Mouse (Mus musculus) kidney, postnatal 0 days (tissue): Measurements from ENCODE around the gene Hhat. TPM values are rescaled to one million over a fixed set of nuclear protein-coding genes. Genes with fewer than 3 reads are reported as not detected.

Experiments
- ATAC-seq: fragments of 200-750 bp; cut with Nextera tagmentation; replicated peaks from 2 replicates; pipeline ENCODE4 v1.8.0; 2017; ENCODE audit warnings: low read depth, moderate number of reproducible peaks, moderate TSS enrichment, moderate library complexity; ENCODE audit not compliant: low FRiP score
- DNase-seq: peaks from one replicate; pipeline ENCODE4 v3.0.0-alpha.2; 2016; ENCODE audit warnings: low spot score
- H3K27ac ChIP-seq: fragments of 300-500 bp; sonication (generic); 2 replicates; pipeline ENCODE4 v1.5.1; 2014; ENCODE audit warnings: mild to moderate bottlenecking
- H3K27me3 ChIP-seq: fragments of 300-500 bp; sonication (generic); 2 replicates; pipeline ENCODE4 v1.6.1; 2014; ENCODE audit warnings: low read length, mixed read lengths; ENCODE audit not compliant: insufficient read depth
- H3K36me3 ChIP-seq: fragments of 300-500 bp; sonication (generic); 2 replicates; pipeline ENCODE4 v1.6.1; 2014; ENCODE audit warnings: low read length, mixed read lengths; ENCODE audit not compliant: insufficient read depth
- H3K4me1 ChIP-seq: fragments of 300-500 bp; sonication (generic); replicated peaks from 2 replicates; pipeline ENCODE4 v1.6.1; 2014; ENCODE audit warnings: antibody characterized with exemption, low read length, mixed read lengths; ENCODE audit not compliant: insufficient read depth
- H3K4me2 ChIP-seq: fragments of 300-500 bp; sonication (generic); 2 replicates; pipeline ENCODE4 v1.6.1; 2014; ENCODE audit warnings: mild to moderate bottlenecking, low read length, moderate library complexity, mixed read lengths
- H3K4me3 ChIP-seq: fragments of 300-500 bp; sonication (generic); replicated peaks from 2 replicates; pipeline ENCODE4 v1.5.1; 2014; ENCODE audit warnings: low read depth, low read length
- H3K9ac ChIP-seq: fragments of 300-500 bp; sonication (generic); 2 replicates; pipeline ENCODE4 v1.6.1; 2014; ENCODE audit warnings: low read depth, low read length
- H3K9me3 ChIP-seq: fragments of 300-500 bp; sonication (generic); replicated peaks from 2 replicates; pipeline ENCODE4 v1.6.1; 2016; ENCODE audit warnings: low read length, inconsistent platforms, mixed read lengths
- CTCF ChIP-seq: IDR thresholded peaks from 2 replicates; pipeline ENCODE4 v1.5.1; 2016; ENCODE audit warnings: antibody characterized with exemption, low read depth, mild to moderate bottlenecking, moderate library complexity
- WGBS: fragments of 180-500 bp; shearing (Covaris S2); extraction: QIAGEN DNeasy Blood & Tissue Kit; methylation state at CpG from one replicate; pipeline ENCODE4 v1.1.7; 2014; 5-methylcytosine and 5-hydroxymethylcytosine counted together
- polyA plus RNA-seq: library from polyadenylated mRNA; unstranded; fragments of >200 nt; fragmentation: Nextera tagmentation; extraction: Ambion mirVana; gene quantifications from 2 replicates; pipeline ENCODE4 v1.2.1, GENCODE M21; 2015

Gene Hhat
- polyA plus RNA-seq, 1 experiment from 2014 or later: 13.5 TPM

GRCm38 (mm10) chr1:192502835-192503234 lies 268.2 kb downstream of the Hhat start:
- no peak for TF ChIP-seq CTCF
- no peaks in the 10 kb centered on the region for H3K9me3 ChIP-seq
- DNase-seq (no peak), ATAC-seq (no peak)
- no peak overlapping the region for H3K9ac ChIP-seq
- no peaks in the 10 kb centered on the region for H3K4me1 ChIP-seq
- no peaks in the 10 kb centered on the region for H3K27me3 ChIP-seq
- H3K4me2 ChIP-seq: no peak overlapping the region
- H3K4me3 ChIP-seq: no peak overlapping the region
- H3K36me3 ChIP-seq: 0 out of 2 replicates have a peak, but pooled peaks cover 2% of the 10 kb centered on the region
- no peak overlapping the region for H3K27ac ChIP-seq

DNA sequence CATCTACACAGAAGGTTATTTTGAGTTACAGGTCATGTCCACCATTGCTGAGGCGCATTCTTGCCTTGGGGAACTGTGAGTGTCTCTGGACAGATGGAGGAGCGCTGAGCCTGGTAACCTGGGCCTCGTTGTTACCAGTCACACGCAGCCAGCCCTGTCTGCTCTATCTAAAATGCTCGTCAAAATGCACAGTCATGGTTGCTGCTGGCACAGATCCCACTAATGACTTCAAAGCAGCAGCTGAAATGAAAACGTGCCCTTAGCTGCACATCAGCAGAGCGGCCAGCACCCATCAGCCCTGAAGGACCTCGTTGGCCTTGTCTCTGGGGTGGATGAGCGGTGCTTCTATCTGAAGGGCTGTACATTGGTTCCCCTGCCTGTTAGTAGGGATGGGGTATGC lies 269.0 kb downstream of the Hhat start:
- no peak overlapping the region for H3K9ac ChIP-seq
- no peak overlapping the region for H3K4me2 ChIP-seq
- no peak for TF ChIP-seq CTCF
- 0 out of 2 replicates have a peak, but pooled peaks cover 2% of the 10 kb centered on the region for H3K36me3 ChIP-seq
- DNase-seq (no peak), ATAC-seq (no peak)
- H3K9me3 ChIP-seq: no peaks in the 10 kb centered on the region
- 70% methylated on average over 9 of the region's 9 CpGs for WGBS
- H3K27ac ChIP-seq: no peak overlapping the region
- H3K4me3 ChIP-seq: no peak overlapping the region
- no peaks in the 10 kb centered on the region for H3K4me1 ChIP-seq
- no peaks in the 10 kb centered on the region for H3K27me3 ChIP-seq

GRCm38 (mm10) chr1:192497505-192497904 lies 273.5 kb downstream of the Hhat start:
- WGBS: 79% methylated on average over 2 of the region's 2 CpGs
- no peak overlapping the region for H3K9ac ChIP-seq
- H3K9me3 ChIP-seq: no peaks in the 10 kb centered on the region
- DNase-seq (no peak), ATAC-seq (no peak)
- H3K4me1 ChIP-seq: no peaks in the 10 kb centered on the region
- H3K27me3 ChIP-seq: no peaks in the 10 kb centered on the region
- no peak overlapping the region for H3K4me3 ChIP-seq
- no peak overlapping the region for H3K4me2 ChIP-seq
- H3K36me3 ChIP-seq: no peaks in the 10 kb centered on the region
- H3K27ac ChIP-seq: no peak overlapping the region
- TF ChIP-seq CTCF: no peak

GRCm38 (mm10) chr1:192489908-192490825 lies 280.9 kb downstream of the Hhat start:
- no peak for ATAC-seq
- no peaks in the 10 kb centered on the region for H3K27me3 ChIP-seq
- no peak overlapping the region for H3K9ac ChIP-seq
- no peak for DNase-seq
- H3K4me2 ChIP-seq: no peak overlapping the region
- H3K9me3 ChIP-seq: no peaks in the 10 kb centered on the region
- no peak overlapping the region for H3K4me3 ChIP-seq
- no peak overlapping the region for H3K27ac ChIP-seq
- no peaks in the 10 kb centered on the region for H3K36me3 ChIP-seq
- no peak for TF ChIP-seq CTCF
- H3K4me1 ChIP-seq: 0 out of 2 replicates have a peak, but pooled peaks cover 4% of the 10 kb centered on the region
- 77% methylated on average over 13 of the region's 13 CpGs for whole genome bisulfite sequencing

- ATAC-seq: no peak
- no peaks in the 10 kb centered on the region for H3K27me3 ChIP-seq
- no peak overlapping the region for H3K4me2 ChIP-seq
- no peaks in the 10 kb centered on the region for H3K9me3 ChIP-seq
- H3K4me3 ChIP-seq: no peak overlapping the region
- no peak overlapping the region for H3K9ac ChIP-seq
- H3K36me3 ChIP-seq: no peaks in the 10 kb centered on the region
- TF ChIP-seq CTCF: no peak
- WGBS: 95% methylated on average over 11 of the region's 11 CpGs
- no peak overlapping the region for H3K27ac ChIP-seq
- DNase-seq: no peak
- 0 out of 2 replicates have a peak, but pooled peaks cover 4% of the 10 kb centered on the region for H3K4me1 ChIP-seq
Measured at GRCm38 (mm10) chr1:192487571-192487970, 283.5 kb downstream of the Hhat start.

- no peak overlapping the region for H3K4me2 ChIP-seq
- no peak overlapping the region for H3K4me3 ChIP-seq
- no peak for TF ChIP-seq CTCF
- H3K4me1 ChIP-seq: 0 out of 2 replicates have a peak, but pooled peaks cover 4% of the 10 kb centered on the region
- no peaks in the 10 kb centered on the region for H3K27me3 ChIP-seq
- DNase-seq: no peak
- WGBS: 77% methylated on average over 3 of the region's 3 CpGs
- H3K36me3 ChIP-seq: no peaks in the 10 kb centered on the region
- H3K9ac ChIP-seq: no peak overlapping the region
- H3K27ac ChIP-seq: no peak overlapping the region
- no peaks in the 10 kb centered on the region for H3K9me3 ChIP-seq
- ATAC-seq: no peak
Measured at GRCm38 (mm10) chr1:192485030-192485429, 286.0 kb downstream of the Hhat start.
